Mouse (Mus musculus) adrenal gland, adult (tissue): Measurements from ENCODE around the gene Stip1.
"Not testable (repeated sequence)": the region's sequence is repeated elsewhere in the genome, so short reads cannot be mapped to it uniquely, and the experiment has no call there.

ENCODE experiments used
- DNase-seq, 2 experiments: peaks; one replicate each; pipeline ENCODE4 v3.0.0; 2022 to 2023; ENCODE audit warnings: low spot score in 1 of 2; ENCODE audit not compliant: inconsistent age in 2 of 2

Gene Stip1

DNA sequence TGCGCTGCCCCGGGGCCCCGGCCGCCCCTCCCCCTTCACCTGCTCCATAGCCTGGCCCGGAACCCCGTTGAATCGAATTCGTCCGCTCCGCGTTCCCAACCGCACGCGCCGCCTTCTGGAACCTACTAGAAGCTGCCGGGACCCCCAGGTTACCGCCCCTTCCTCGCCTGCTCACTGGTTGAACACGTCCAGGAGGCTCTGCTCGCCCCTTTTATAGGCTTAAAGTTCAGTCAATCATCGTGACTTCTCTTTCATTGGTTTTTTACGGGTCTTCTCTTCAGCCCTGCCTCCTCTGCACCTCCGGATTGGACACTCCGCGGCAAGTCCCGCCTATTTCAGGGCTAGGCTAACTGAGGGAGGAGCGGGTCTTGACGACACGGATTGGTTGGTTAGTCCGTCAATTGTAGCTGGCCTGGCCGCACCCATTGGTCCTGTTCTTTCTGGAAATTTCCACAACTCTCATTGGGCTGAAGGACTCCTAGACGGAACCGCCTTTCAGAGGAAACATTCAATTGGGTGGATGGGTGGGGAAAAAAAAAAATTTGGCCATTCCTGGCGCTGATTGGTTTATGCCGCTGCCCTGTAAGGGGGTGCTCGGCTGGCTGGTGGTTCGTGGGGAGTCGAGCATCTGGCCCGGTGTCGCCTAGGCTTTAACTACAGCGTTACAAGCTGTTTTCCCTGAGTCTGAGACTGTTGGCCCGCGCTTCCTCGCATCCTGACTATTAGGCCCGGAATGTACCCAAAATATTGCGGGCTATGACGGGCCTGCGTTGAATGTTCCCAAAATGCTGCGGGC lies at the start of gene Stip1:
Gene Stip1, minus strand, starts transcription at position 127 of the 796 bp plus-strand sequence.
- peak; percentile 100 for DNase-seq

- no peak for DNase-seq
Observed at GRCm38 (mm10) chr19:7089050-7089449, 49.3 kb upstream of the Stip1 start.

- no peak for DNase-seq
Observed at GRCm38 (mm10) chr19:7088558-7088957, 48.8 kb upstream of the Stip1 start.

- DNase-seq, result no peak
Observed at GRCm38 (mm10) chr19:7084734-7085133, 45.0 kb upstream of the Stip1 start.

DNA sequence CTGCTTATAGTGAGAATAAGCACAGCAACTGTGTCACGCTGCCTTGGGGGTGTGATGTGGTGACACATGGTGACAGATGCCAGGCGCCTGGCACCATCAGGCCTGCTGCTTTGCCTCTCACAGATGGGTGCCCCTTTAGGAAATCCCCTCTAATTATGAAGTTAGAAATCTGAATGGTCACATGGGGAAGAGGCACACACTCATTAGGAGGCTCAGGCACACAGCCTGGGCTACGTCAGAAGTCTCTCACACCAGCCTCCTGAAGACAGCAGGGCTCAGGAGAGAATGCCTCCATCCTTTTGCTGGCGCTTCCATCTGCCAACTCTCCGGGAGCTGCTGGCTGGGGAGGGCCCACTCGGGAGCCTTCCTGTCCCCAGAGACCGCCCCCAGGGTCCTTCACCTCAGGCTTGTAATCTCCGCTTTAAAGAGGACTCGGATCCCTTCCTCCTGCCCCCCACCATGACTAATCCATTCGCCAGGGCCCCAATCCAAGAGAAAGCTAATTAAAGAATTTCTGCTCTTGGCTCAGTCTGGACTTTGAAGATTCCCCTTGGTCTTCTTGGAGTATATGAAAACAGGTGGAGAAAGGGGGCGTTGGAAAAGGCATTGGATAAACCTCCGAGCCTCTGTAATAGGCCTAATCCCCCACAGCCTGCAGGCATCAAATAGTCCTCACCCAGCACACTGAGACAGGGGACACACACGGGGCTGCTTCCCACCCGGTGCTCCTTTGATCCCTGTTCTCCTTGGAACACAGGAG lies 43.4 kb upstream of the Stip1 start:
- no peak for DNase-seq

- DNase-seq, result peak; percentile 47 to 75
Observed at GRCm38 (mm10) chr19:7081516-7082266, 41.9 kb upstream of the Stip1 start.

- no peak for DNase-seq
Observed at GRCm38 (mm10) chr19:7078271-7078670, 38.5 kb upstream of the Stip1 start.

GRCm38 (mm10) chr19:7077666-7078065 lies 37.9 kb upstream of the Stip1 start:
- no peak for DNase-seq

DNA sequence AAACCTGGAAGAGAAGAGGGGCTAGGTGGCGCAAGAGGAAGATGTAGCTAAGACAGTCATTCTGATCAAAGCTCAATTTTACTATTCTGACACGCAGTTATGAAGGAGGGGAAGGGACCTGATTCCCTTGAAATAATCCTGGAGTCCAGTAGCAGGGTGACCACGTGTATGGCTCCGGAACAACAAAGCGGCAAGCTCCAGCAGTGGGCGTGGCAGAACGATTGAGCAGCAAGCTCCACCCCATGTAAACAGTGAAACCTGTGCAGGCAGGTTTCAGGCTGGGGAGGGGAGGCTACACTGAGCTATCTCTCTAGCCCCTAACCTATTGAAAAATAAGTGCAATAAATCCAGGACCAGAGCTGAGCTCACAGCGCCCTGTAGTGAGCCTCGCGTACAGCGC lies 35.6 kb upstream of the Stip1 start:
- not testable (repeated sequence) for DNase-seq

- DNase-seq, result no peak
Observed at GRCm38 (mm10) chr19:7073997-7074781, 34.4 kb upstream of the Stip1 start.

DNA sequence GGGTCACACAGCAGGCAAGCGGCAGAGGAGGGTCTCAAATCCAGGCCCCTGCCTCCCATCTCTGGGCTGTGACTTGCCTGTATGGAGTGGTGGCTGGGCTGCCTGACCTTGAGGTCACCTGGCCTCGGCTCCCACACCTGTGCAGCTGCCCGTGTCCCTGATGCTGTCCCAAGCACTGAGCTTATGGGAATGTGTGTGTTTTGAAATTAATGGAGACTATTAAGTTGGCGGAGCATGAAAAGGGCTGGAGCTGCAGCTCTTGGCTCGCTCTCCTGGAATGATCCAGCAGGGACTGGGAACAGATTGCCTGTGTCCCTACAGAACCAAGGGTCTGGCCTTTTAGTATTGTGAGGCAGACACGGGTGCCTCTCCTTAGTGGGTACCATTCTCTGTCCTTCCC lies 32.5 kb upstream of the Stip1 start:
- no peak for DNase-seq

GRCm38 (mm10) chr19:7070775-7071174 lies 31.0 kb upstream of the Stip1 start:
- DNase-seq, result no peak

DNA sequence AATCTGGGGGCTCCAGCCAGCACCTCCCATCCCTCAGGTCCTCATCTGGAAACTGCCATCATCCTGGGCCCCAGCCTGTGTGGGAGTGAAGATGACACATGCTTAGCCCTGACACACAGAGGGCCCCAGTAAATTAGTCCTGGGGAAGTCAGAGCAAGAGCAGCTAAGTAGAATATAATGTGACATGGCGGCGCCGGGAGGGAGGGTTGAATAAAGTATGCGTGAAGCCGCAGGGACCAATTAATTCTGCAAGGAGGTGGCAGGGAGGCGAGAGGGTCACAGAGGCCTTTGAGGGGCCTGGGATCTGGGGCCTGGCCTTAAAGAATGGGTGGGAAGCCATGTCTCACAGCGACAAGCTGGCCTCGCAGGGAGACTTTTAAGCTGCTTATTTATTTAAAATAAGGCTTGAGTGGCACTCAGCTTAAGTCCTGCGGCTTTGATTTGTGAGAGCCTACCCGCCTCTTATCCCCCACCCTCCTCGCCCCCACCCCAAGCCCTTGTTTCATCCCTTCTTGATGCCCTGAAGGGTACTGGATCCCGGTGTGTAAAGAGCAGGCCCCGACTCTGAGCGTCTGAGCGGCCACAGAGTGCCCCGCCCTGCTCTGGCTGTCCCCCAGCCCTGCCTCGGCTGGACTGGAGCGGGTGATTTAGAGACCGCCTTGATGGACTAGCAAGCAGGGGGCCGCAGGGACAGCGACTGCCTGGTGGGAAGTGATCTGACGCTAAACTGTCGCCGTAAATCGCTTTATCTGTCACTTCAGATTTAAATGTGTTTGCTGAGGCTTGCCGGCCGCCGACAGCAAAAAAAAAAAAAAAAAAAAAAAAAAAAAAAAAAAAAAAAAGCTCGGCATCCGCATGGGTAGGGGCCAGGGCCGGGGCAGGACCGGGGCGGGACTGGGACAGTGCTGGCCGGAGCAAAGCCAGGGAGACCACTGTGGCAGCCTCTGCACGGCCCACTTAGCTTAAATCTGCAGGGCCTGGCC lies 30.3 kb upstream of the Stip1 start:
- DNase-seq, result no peak

- peak; percentile 35 to 74 for DNase-seq
Observed at GRCm38 (mm10) chr19:7068661-7069531, 29.1 kb upstream of the Stip1 start.

DNA sequence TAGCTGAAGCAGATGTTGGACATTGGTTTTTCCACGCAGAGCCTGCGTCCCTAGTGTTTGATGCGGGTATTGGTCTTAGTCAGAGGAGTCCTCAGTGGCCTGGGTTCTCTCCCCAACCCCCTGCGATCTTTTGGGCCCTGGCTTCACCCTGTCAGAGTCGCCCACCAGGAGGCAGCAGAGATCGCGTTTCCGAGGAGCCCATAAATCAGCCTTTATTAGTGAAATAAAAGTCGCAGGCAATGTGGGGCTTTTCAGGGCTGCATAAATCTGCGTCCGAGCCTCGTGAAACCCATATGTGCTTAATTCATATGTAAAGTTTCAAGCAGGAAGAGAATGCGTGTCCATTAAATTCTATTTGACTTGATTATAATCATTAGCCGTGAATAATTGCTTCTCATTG lies 28.4 kb upstream of the Stip1 start:
- peak; percentile 81 to 94 for DNase-seq

DNA sequence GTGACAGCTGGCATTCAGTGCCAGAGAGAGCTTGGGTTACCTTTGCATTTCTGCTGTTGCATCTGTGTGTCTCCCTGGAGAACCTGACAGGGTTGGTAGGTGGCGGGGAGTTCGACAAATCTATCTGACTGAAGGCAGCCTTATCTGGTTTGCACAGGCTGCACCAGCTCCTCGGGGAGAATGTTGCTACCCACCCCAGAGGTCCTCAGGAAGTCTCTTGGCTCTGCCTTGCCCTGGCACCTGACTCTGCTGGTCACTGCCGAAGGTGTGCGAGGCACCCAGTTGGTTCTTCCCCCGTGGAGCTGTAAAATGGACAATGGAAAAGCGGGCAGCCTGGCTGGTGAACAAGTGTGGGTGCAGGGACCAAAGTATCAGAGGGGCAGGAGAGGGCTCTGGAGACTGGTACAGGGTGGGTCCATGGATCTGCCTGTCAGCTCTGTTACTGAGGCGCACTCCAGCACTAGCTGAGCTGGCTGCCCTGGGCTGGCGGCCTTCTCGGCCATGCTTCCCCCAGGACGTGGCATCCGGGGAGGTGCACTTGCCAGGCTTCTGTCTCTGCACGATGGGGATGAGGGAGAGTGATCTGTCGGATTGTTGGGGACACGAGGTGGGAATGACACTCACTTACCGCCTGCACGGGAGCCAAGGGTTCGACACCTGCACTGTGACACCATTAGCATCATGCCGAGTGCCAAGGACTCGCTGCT lies 27.7 kb upstream of the Stip1 start:
- peak in 1 of 2 experiments; percentile 54 for DNase-seq

DNA sequence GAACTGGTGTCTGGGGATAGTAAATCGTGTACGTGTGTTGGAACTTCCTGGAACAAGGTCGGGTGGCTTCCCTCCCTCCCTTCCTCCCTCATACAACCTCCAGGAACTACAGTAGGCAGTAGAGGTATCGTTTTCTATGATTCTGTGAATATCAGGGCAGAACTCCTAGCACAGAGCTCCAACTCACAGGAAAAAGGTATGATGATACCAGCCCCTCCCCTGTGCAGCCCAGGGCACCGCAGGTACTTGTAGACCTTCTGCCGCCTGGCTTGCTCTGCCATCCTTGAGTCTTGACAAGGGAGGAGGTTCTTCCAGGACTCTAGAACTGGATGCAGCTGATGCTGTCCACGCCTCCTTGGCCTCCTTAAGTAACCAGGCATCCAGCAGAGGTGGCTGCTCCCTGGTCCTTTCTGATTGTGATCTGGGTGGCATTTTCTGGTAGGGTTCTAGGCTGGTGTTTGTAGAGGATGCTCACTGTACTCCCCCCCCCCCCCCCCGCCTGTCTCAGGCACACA lies 27.1 kb upstream of the Stip1 start:
- no peak for DNase-seq
